Mouse (Mus musculus): ENCODE measurements around the gene Dclk2. TPM values are rescaled to one million over a fixed set of nuclear protein-coding genes. Genes with fewer than 3 reads are reported as not detected.

Dclk2 gene
- total and polyA plus RNA-seq, 3 experiments = under 0.01 to 0.17 TPM; not detected in 1

- TF ChIP-seq MYB (IDR thresholded peaks at IDR 0.05; ENCODE audit: low read depth, low read length) (no peak), TAL1 (IDR thresholded peaks at IDR 0.05; ENCODE audit: low read length) (no peak), USF1 (IDR thresholded peaks at IDR 0.05; ENCODE audit: low read depth, low read length) (no peak), ZKSCAN1 (IDR thresholded peaks at IDR 0.05; ENCODE audit: low read depth, low read length) (no peak), KAT2A (conservative IDR thresholded peaks at IDR 0.05; ENCODE audit: low read depth, low read length) (no peak), MAZ (IDR thresholded peaks at IDR 0.05; ENCODE audit: low read depth, low read length) (no peak), GATA1 (IDR thresholded peaks at IDR 0.05; ENCODE audit: low read depth, low read length) (no peak), ZC3H11A (IDR thresholded peaks at IDR 0.05; ENCODE audit: low read depth, low read length) (no peak), TBP (IDR thresholded peaks at IDR 0.05; ENCODE audit: low read depth, low read length) (no peak)
- no peaks in the 10 kb centered on the region for H3K36me3 ChIP-seq (ENCODE audit: control insufficient read depth in 1 of 2, insufficient read depth in 2 of 2, low read length in 2 of 2)
- no peaks in the 10 kb centered on the region for H3K27me3 ChIP-seq (ENCODE audit: control insufficient read depth in 1 of 2, insufficient read depth in 2 of 2, low read length in 2 of 2)
- no peaks in the 10 kb centered on the region for H3K79me2 ChIP-seq (ENCODE audit: control insufficient read depth, insufficient read depth, low read length, poor library complexity)
- H3K9me3 ChIP-seq (replicated peaks; ENCODE audit: insufficient read depth, low read length) = no peaks in the 10 kb centered on the region
- no peak for DNase-seq (ENCODE audit: low read depth, low spot score)
- no peak overlapping the region for H3K9ac ChIP-seq (ENCODE audit: control insufficient read depth, low read depth, low read length, poor library complexity, severe bottlenecking)
- H3K4me3 ChIP-seq (ENCODE audit: control insufficient read depth in 1 of 2, insufficient read depth in 1 of 2, low read depth in 2 of 2, low read length in 2 of 2) = no peak overlapping the region
- no peaks in the 10 kb centered on the region for H3K4me1 ChIP-seq (ENCODE audit: control insufficient read depth in 1 of 2, insufficient read depth in 2 of 2, low read length in 2 of 2)
- no peak overlapping the region for H3K27ac ChIP-seq (ENCODE audit: control insufficient read depth, low read depth, low read length)
Observed at GRCm38 (mm10) chr3:86774566-86775443, 145.8 kb downstream of the Dclk2 start.

DNA sequence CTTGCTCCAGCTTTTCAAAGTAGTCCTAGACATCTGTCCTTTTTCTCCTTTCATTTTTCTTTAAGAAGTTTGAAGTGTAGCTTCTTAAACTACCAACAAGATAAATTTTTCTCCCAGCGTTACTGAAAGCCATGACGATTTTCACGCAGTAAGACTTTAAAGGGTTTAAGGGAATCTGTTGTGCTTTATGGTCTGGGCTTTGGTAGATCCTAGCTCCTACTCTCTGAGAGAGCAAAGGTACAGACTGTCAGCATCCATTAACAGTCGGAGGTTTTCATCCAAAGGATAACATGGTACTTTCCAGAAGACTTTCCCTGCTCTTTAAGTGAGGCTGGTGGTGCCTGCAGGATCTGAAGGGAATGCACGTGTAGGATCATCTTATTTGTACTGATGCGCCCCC, 151.7 kb downstream of the Dclk2 start:
- Histone ChIP-seq H3K4me1 (ENCODE audit: control insufficient read depth in 1 of 2, insufficient read depth in 2 of 2, low read length in 2 of 2) (no peaks in the 10 kb centered on the region), H3K36me3 (ENCODE audit: control insufficient read depth in 1 of 2, insufficient read depth in 2 of 2, low read length in 2 of 2) (no peaks in the 10 kb centered on the region), H3K27ac (ENCODE audit: control insufficient read depth, low read depth, low read length) (no peak overlapping the region), H3K9ac (ENCODE audit: control insufficient read depth, low read depth, low read length, poor library complexity, severe bottlenecking) (no peak overlapping the region), H3K79me2 (ENCODE audit: control insufficient read depth, insufficient read depth, low read length, poor library complexity) (no peaks in the 10 kb centered on the region), H3K27me3 (ENCODE audit: control insufficient read depth in 1 of 2, insufficient read depth in 2 of 2, low read length in 2 of 2) (no peaks in the 10 kb centered on the region), H3K4me3 (ENCODE audit: control insufficient read depth in 1 of 2, insufficient read depth in 1 of 2, low read depth in 2 of 2, low read length in 2 of 2) (no peak overlapping the region), H3K9me3 (replicated peaks; ENCODE audit: insufficient read depth, low read length) (no peaks in the 10 kb centered on the region)
- no peak for DNase-seq (ENCODE audit: low read depth, low spot score)
- TF ChIP-seq JUND (IDR thresholded peaks at IDR 0.05; ENCODE audit: low read depth, low read length) (no peak), ZMIZ1 (IDR thresholded peaks at IDR 0.05; ENCODE audit: low read depth, low read length) (no peak), ETS1 (IDR thresholded peaks at IDR 0.05; ENCODE audit: low read depth, low read length) (no peak), ZKSCAN1 (IDR thresholded peaks at IDR 0.05; ENCODE audit: low read depth, low read length) (no peak), RCOR1 (IDR thresholded peaks at IDR 0.05; ENCODE audit: low read depth, low read length) (no peak), EP300 (IDR thresholded peaks at IDR 0.05; ENCODE audit: low read depth in 1 of 2, low read length in 2 of 2) (no peak), TAL1 (IDR thresholded peaks at IDR 0.05; ENCODE audit: low read length) (no peak), ZNF384 (IDR thresholded peaks at IDR 0.05; ENCODE audit: low read depth, low read length) (no peak), TBP (IDR thresholded peaks at IDR 0.05; ENCODE audit: low read depth, low read length) (no peak), CHD1 (IDR thresholded peaks at IDR 0.05; ENCODE audit: low read depth, low read length) (no peak), MAFK (IDR thresholded peaks at IDR 0.05; ENCODE audit: borderline replicate concordance, low read depth, low read length) (no peak), MAX (IDR thresholded peaks at IDR 0.05; ENCODE audit: low read length) (no peak), KAT2A (conservative IDR thresholded peaks at IDR 0.05; ENCODE audit: low read depth, low read length) (no peak), POLR2AphosphoS2 (IDR thresholded peaks at IDR 0.05; ENCODE audit: low read length) (no peak), ELF1 (IDR thresholded peaks at IDR 0.05; ENCODE audit: low read depth, low read length) (no peak), NRF1 (IDR thresholded peaks at IDR 0.05; ENCODE audit: insufficient read depth, low read depth, low read length, poor library complexity, severe bottlenecking) (no peak), TCF12 (IDR thresholded peaks at IDR 0.05; ENCODE audit: low read depth, low read length) (no peak), GATA1 (IDR thresholded peaks at IDR 0.05; ENCODE audit: low read depth, low read length) (no peak)
